Mouse (Mus musculus) forebrain, embryonic 14.5 days (tissue): ENCODE measurements around the gene Gm10722. TPM values are rescaled to one million over a fixed set of nuclear protein-coding genes. Genes with fewer than 3 reads are reported as not detected.
"Not testable (repeated sequence)": the region's sequence is repeated elsewhere in the genome, so short reads cannot be mapped to it uniquely, and the experiment has no call there.

Source experiments
- ATAC-seq: fragments of 200-750 bp; cut with Nextera tagmentation; 2 replicates; pipeline ENCODE4 v1.8.0; 2017; ENCODE audit warnings: mild to moderate bottlenecking, moderate library complexity
- DNase-seq: peaks from one replicate; pipeline ENCODE4 v3.0.0-alpha.2; 2015; ENCODE audit warnings: low spot score
- H3K27ac ChIP-seq: fragments of 300-500 bp; sonication (generic); 2 replicates; pipeline ENCODE4 v1.5.1; 2014; ENCODE audit warnings: low read depth, mild to moderate bottlenecking, control low read depth, low read length, moderate library complexity
- H3K27me3 ChIP-seq: fragments of 300-500 bp; sonication (generic); replicated peaks from 2 replicates; pipeline ENCODE4 v1.6.1; 2014; ENCODE audit warnings: low read length, control low read depth, mixed read lengths; ENCODE audit not compliant: control insufficient read depth, insufficient read depth
- H3K36me3 ChIP-seq: fragments of 300-500 bp; sonication (generic); 2 replicates; pipeline ENCODE4 v1.6.1; 2014; ENCODE audit warnings: low read length, control low read depth; ENCODE audit not compliant: control insufficient read depth, insufficient read depth
- H3K4me1 ChIP-seq: fragments of 300-500 bp; sonication (generic); 2 replicates; pipeline ENCODE4 v1.6.1; 2014; ENCODE audit warnings: antibody characterized with exemption, low read length, control low read depth; ENCODE audit not compliant: control insufficient read depth, insufficient read depth
- H3K4me2 ChIP-seq: fragments of 300-500 bp; sonication (generic); 2 replicates; pipeline ENCODE4 v1.6.1; 2014; ENCODE audit warnings: mild to moderate bottlenecking, control low read depth, low read length
- H3K4me3 ChIP-seq: fragments of 300-500 bp; sonication (generic); 2 replicates; pipeline ENCODE4 v1.5.1; 2014; ENCODE audit warnings: low read depth, low read length, control low read depth
- H3K9ac ChIP-seq: fragments of 300-500 bp; sonication (generic); 2 replicates; pipeline ENCODE4 v1.6.1; 2014; ENCODE audit warnings: mild to moderate bottlenecking, low read length, control low read depth, moderate library complexity
- H3K9me3 ChIP-seq: fragments of 300-500 bp; sonication (generic); replicated peaks from 2 replicates; pipeline ENCODE4 v1.6.1; 2016; ENCODE audit warnings: low read length, control low read depth, mixed read lengths; ENCODE audit not compliant: control insufficient read depth
- WGBS: fragments of 180-500 bp; shearing (Covaris S2); extraction: QIAGEN DNeasy Blood & Tissue Kit; methylation state at CpG from one replicate; pipeline ENCODE4 v1.1.7; 2014; 5-methylcytosine and 5-hydroxymethylcytosine counted together
- polyA plus RNA-seq: library from polyadenylated mRNA; unstranded; fragments of >200 nt; fragmentation: Nextera tagmentation; extraction: Ambion mirVana; gene quantifications from 2 replicates; pipeline ENCODE4 v1.2.1, GENCODE M21; 2014

Gene Gm10722
- polyA plus RNA-seq, 1 experiment from 2014 or later = not detected

DNA sequence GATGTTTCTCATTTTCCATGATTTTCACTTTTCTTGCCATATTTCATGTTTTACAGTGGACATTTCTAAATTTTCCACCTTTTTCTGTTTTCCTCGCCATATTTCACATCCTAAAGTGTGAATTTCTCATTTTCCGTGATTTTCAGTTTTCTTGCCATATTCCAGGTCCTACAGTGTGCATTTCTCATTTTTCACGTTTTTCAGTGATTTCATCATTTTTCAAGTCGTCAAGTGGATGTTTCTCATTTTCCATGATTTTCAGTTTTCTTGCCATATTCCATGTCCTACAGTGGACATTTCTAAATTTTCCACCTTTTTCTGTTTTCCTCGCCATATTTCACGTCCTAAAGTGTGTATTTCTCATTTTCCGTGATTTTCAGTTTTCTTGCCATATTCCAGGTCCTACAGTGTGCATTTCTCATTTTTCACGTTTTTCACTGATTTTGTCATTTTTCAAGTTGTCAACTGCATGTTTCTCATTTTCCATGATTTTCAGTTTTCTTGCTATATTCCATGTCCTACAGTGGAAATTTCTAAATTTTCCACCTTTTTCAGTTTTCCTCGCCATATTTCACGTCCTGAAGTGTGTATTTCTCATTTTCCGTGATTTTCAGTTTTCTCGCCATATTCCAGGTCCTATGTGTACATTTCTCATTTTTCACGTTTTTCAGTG is 22.7 kb downstream of the Gm10722 start, which contains the start of gene Gm10718:
Gene Gm10718 (plus strand): TSS at position 236 of the 673 bp plus-strand sequence.
- H3K27ac ChIP-seq, H3K4me1 ChIP-seq, H3K9me3 ChIP-seq, H3K36me3 ChIP-seq, H3K27me3 ChIP-seq, DNase-seq, ATAC-seq, H3K4me2 ChIP-seq, H3K9ac ChIP-seq, H3K4me3 ChIP-seq: not testable (repeated sequence)
- 74% methylated on average over 9 of the region's 13 CpGs for WGBS

DNA sequence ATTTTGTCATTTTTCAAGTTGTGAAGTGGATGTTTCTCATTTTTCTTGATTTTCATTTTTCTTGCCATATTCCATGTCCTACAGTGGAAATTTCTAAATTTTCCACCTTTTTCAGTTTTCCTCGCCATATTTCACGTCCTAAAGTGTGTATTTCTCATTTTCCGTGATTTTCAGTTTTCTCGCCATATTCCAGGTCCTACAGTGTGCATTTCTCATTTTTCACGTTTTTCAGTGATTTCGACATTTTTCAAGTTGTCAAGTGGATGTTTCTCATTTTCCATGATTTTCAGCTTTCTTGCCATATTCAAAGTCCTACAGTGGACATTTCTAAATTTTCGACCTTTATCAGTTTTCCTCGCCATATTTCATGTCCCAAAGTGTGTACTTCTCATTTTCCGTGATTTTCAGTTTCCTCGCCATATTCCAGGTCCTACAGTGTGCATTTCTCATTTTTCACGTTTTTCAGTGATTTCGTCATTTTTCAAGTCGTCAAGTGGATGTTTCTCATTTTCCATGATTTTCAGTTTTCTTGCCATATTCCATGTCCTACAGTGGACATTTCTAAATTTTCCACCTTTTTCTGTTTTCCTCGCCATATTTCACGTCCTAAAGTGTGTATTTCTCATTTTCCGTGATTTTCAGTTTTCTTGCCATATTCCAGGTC is 23.4 kb downstream of the Gm10722 start:
- H3K4me1 ChIP-seq, H3K27ac ChIP-seq, H3K27me3 ChIP-seq, DNase-seq, H3K9ac ChIP-seq, H3K4me2 ChIP-seq, H3K9me3 ChIP-seq, H3K4me3 ChIP-seq, H3K36me3 ChIP-seq, ATAC-seq: not testable (repeated sequence)
- WGBS = 67% methylated on average over 15 of the region's 16 CpGs

DNA sequence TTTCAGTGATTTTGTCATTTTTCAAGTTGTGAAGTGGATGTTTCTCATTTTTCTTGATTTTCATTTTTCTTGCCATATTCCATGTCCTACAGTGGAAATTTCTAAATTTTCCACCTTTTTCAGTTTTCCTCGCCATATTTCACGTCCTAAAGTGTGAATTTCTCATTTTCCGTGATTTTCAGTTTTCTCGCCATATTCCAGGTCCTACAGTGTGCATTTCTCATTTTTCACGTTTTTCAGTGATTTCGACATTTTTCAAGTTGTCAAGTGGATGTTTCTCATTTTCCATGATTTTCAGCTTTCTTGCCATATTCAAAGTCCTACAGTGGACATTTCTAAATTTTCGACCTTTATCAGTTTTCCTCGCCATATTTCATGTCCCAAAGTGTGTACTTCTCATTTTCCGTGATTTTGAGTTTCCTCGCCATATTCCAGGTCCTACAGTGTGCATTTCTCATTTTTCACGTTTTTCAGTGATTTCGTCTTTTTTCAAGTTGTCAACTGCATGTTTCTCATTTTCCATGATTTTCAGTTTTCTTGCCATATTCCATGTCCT is 24.3 kb downstream of the Gm10722 start, which contains the start of gene Gm10717:
Gene Gm10717 (plus strand): TSS at position 506 of the 556 bp plus-strand sequence.
- not testable (repeated sequence) for DNase-seq, H3K4me3 ChIP-seq, H3K9ac ChIP-seq, ATAC-seq, H3K4me2 ChIP-seq, H3K36me3 ChIP-seq, H3K27me3 ChIP-seq, H3K27ac ChIP-seq, H3K9me3 ChIP-seq, H3K4me1 ChIP-seq
- 73% methylated on average over 12 of the region's 12 CpGs for WGBS

DNA sequence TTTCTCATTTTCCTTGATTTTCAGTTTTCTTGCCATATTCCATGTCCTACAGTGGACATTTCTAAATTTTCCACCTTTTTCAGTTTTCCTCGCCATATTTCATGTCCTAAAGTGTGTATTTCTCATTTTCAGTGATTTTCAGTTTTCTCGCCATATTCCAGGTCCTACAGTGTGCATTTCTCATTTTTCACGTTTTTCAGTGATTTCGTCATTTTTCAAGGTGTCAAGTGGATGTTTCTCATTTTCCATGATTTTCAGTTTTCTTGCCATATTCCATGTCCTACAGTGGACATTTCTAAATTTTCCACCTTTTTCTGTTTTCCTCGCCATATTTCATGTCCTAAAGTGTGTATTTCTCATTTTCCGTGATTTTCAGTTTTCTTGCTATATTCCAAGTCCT is 24.9 kb downstream of the Gm10722 start:
- 62% methylated on average over 4 of the region's 6 CpGs for WGBS
- not testable (repeated sequence) for H3K36me3 ChIP-seq, H3K27ac ChIP-seq, H3K4me1 ChIP-seq, DNase-seq, H3K9me3 ChIP-seq, H3K9ac ChIP-seq, H3K27me3 ChIP-seq, H3K4me3 ChIP-seq, H3K4me2 ChIP-seq, ATAC-seq

DNA sequence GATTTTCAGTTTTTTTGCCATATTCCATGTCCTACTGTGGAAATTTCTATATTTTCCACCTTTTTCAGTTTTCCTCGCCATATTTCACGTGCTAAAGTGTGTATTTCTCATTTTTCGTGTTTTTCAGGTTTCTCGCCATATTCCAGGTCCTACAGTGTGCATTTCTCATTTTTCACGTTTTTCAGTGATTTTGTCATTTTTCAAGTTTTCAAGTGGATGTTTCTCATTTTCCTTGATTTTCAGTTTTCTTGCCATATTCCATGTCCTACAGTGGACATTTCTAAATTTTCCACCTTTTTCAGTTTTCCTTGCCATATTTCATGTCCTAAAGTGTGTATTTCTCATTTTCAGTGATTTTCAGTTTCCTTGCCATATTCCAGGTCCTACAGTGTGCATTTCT is 25.4 kb downstream of the Gm10722 start:
- DNase-seq, H3K9me3 ChIP-seq, H3K27ac ChIP-seq, H3K27me3 ChIP-seq, ATAC-seq, H3K9ac ChIP-seq, H3K36me3 ChIP-seq, H3K4me3 ChIP-seq, H3K4me1 ChIP-seq, H3K4me2 ChIP-seq: not testable (repeated sequence)
- 77% methylated on average over 5 of the region's 5 CpGs for WGBS

DNA sequence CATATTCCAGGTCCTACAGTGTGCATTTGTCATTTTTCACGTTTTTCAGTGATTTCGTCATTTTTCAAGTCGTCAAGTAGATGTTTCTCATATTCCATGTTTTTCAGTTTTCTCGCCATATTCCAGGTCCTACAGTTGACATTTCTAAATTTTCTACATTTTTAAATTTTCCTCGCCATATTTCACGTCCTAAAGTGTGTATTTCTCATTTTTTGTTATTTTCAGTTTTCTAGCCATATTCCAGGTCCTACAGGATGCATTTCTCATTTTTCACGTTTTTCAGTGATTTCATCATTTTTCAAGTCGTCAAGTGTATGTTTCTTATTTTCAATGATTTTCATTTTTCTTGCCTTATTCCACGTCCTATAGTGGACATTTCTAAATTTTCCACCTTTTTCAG is 26.0 kb downstream of the Gm10722 start:
- ATAC-seq, H3K36me3 ChIP-seq, H3K27me3 ChIP-seq, H3K4me2 ChIP-seq, H3K4me1 ChIP-seq, H3K9me3 ChIP-seq, DNase-seq, H3K27ac ChIP-seq, H3K4me3 ChIP-seq, H3K9ac ChIP-seq: not testable (repeated sequence)
- 66% methylated on average over 9 of the region's 9 CpGs for WGBS

DNA sequence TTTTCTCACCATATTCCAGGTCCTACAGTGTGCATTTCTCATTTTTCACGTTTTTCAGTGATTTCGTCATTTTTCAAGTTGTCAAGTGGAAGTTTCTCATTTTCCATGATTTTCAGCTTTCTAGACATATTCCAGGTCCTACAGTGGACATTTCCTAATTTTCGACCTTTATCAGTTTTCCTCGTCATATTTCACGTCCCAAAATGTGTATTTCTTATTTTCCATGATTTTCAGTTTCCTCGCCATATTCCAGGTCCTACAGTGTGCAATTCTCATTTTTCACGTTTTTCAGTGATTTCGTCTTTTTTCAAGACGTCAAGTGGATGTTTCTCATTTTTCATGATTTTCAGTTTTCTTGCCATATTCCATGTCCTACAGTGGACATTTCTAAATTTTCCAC is 26.5 kb downstream of the Gm10722 start:
- not testable (repeated sequence) for ATAC-seq, H3K27ac ChIP-seq, H3K9ac ChIP-seq, H3K4me1 ChIP-seq, H3K36me3 ChIP-seq, H3K4me2 ChIP-seq, H3K27me3 ChIP-seq, H3K4me3 ChIP-seq, H3K9me3 ChIP-seq
- DNase-seq = peak; percentile 17
- 76% methylated on average over 9 of the region's 9 CpGs for WGBS

DNA sequence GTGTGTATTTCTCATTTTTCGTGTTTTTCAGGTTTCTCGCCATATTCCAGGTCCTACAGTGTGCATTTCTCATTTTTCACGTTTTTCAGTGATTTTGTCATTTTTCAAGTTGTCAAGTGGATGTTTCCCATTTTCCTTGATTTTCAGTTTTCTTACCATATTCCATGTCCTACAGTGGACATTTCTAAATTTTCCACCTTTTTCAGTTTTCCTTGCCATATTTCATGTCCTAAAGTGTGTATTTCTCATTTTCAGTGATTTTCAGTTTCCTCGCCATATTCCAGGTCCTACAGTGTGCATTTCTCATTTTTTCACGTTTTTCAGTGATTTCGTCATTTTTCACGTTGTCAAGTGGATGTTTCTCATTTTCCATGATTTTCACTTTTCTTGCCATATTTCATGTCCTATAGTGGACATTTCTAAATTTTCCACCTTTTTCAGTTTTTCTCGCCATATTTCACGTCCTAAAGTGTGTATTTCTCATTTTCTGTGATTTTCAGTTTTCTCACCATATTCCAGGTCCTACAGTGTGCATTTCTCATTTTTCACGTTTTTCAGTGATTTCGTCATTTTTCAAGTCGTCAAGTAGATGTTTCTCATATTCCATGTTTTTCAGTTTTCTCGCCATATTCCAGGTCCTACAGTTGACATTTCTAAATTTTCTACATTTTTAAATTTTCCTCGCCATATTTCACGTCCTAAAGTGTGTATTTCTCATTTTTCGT is 28.7 kb downstream of the Gm10722 start:
- not testable (repeated sequence) for H3K27ac ChIP-seq, DNase-seq

More for the DNA sequence above, 28.7 kb downstream of the Gm10722 start:
- H3K27me3 ChIP-seq, H3K4me3 ChIP-seq, H3K9me3 ChIP-seq, H3K9ac ChIP-seq, H3K4me1 ChIP-seq, H3K36me3 ChIP-seq, H3K4me2 ChIP-seq, ATAC-seq: not testable (repeated sequence)
- 67% methylated on average over 12 of the region's 16 CpGs for WGBS
